In the genomic region with DNA sequence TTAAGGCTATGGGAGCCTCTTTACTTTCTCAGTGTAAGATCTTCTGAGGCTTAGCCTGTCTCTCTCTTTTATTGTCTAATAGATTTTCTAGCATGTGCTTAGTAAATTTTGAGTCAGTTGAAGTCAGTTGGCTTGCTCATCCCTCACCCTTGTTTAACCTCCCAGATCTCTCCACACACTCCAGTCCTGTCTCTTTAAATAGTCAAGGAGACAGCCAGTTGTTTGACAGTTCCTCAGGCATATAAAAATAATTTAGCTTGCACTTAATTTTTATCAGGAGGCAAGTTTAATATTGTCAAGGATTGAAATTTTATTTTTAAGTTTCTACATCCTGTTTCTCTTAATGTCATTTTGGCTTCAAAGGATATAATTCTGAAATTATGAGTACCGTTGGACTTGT, we compare ENCODE assay signal across 25 mouse cellular contexts.
DNase-seq lines count a peak whose midpoint lies in the region; ATAC-seq and TF ChIP-seq lines count a peak whose summit lies in the region.
"Had no signal": no experiment of that assay in that cellular context is flagged by ENCODE, and none has a peak within 500 bp of the region (broad histone marks: within the 10 kb centered on the region; RNA-seq: fewer than 3 reads in every experiment).

No protein-coding gene starts in this region.

- TF ChIP-seq CTCF in kidney, adult 2 months (conservative IDR thresholded peaks at IDR 0.05; ENCODE audit: insufficient read depth, insufficient read length, low read depth, low read length): no peak
- TF ChIP-seq CTCF in stomach, postnatal 0 days (IDR thresholded peaks at IDR 0.05; ENCODE audit: low read depth): no peak

- TF ChIP-seq POLR2A in kidney, adult 2 months (IDR thresholded peaks at IDR 0.05; ENCODE audit: low read depth, low read length): no peak

- H3K4me2 ChIP-seq in lung, embryonic 16.5 days (ENCODE audit: low read depth, low read length): no peak overlapping the region
- H3K4me2 ChIP-seq in stomach, embryonic 16.5 days (ENCODE audit: low read depth, low read length): no peak overlapping the region
- no peak overlapping the region for H3K4me2 ChIP-seq in stomach, postnatal 0 days (replicated peaks; ENCODE audit: low read depth)
- H3K4me2 ChIP-seq: forebrain, embryonic 13.5 days; heart, embryonic 13.5 days had no signal

- H3K9me3 ChIP-seq in lung, embryonic 16.5 days (ENCODE audit: control insufficient read depth, low read length): no peaks in the 10 kb centered on the region; the same call in 1 of the 2 replicates
- H3K9me3 ChIP-seq in stomach, embryonic 16.5 days (replicated peaks; ENCODE audit: control insufficient read depth, low read length): no peaks in the 10 kb centered on the region; the same call in 1 of the 2 replicates
- H3K9me3 ChIP-seq in stomach, postnatal 0 days (ENCODE audit: control insufficient read depth, low read length): no peaks in the 10 kb centered on the region
- no peaks in the 10 kb centered on the region for H3K9me3 ChIP-seq in limb, embryonic 10.5 days (replicated peaks)
- H3K9me3 ChIP-seq: forebrain, embryonic 10.5 days; forebrain, embryonic 13.5 days; heart, embryonic 10.5 days; heart, embryonic 13.5 days had no signal

- no peak overlapping the region for H3K4me3 ChIP-seq in kidney, adult 2 months (ENCODE audit: insufficient read depth, low read depth, low read length)
- H3K4me3 ChIP-seq in lung, embryonic 16.5 days (ENCODE audit: low read length): no peak overlapping the region
- no peak overlapping the region for H3K4me3 ChIP-seq in stomach, embryonic 16.5 days (replicated peaks; ENCODE audit: low read length)
- H3K4me3 ChIP-seq in stomach, postnatal 0 days (ENCODE audit: low read depth, low read length): no peak overlapping the region
- no peak overlapping the region for H3K4me3 ChIP-seq in limb, embryonic 10.5 days
- H3K4me3 ChIP-seq: forebrain, embryonic 10.5 days; forebrain, embryonic 13.5 days; heart, adult 2 months; heart, embryonic 10.5 days; heart, embryonic 13.5 days had no signal

- WGBS in kidney, adult 2 months: 52% methylated on average over 1 of the region's 1 CpGs
- 43% methylated on average over 1 of the region's 1 CpGs for WGBS in lung, embryonic 16.5 days
- WGBS in stomach, embryonic 16.5 days: 42% methylated on average over 1 of the region's 1 CpGs
- 37% methylated on average over 1 of the region's 1 CpGs for WGBS in stomach, postnatal 0 days
- WGBS in limb, embryonic 10.5 days: 93% methylated on average over 1 of the region's 1 CpGs

- H3K4me1 ChIP-seq in kidney, adult 2 months (ENCODE audit: control insufficient read depth, insufficient read depth, low read length): no peaks in the 10 kb centered on the region
- peaks cover 10% of the 10 kb centered on the region for H3K4me1 ChIP-seq in lung, embryonic 16.5 days (replicated peaks; ENCODE audit: control insufficient read depth, insufficient read depth, low read length)
- H3K4me1 ChIP-seq in stomach, embryonic 16.5 days (ENCODE audit: control insufficient read depth, insufficient read depth, low read length): peaks cover 3% of the 10 kb centered on the region
- H3K4me1 ChIP-seq in stomach, postnatal 0 days (replicated peaks; ENCODE audit: control insufficient read depth, insufficient read depth): peaks cover 2% of the 10 kb centered on the region; the same call in 1 of the 2 replicates
- no peaks in the 10 kb centered on the region for H3K4me1 ChIP-seq in limb, embryonic 10.5 days
- H3K4me1 ChIP-seq: forebrain, embryonic 10.5 days; forebrain, embryonic 13.5 days had no signal

- H3K27me3 ChIP-seq in kidney, adult 2 months (replicated peaks; ENCODE audit: control insufficient read depth, insufficient read depth, low read length): no peaks in the 10 kb centered on the region
- 0 out of 2 replicates have a peak, but pooled peaks cover 3% of the 10 kb centered on the region for H3K27me3 ChIP-seq in lung, embryonic 16.5 days (ENCODE audit: control insufficient read depth, insufficient read depth, low read depth, low read length)
- no peaks in the 10 kb centered on the region for H3K27me3 ChIP-seq in stomach, embryonic 16.5 days (ENCODE audit: control insufficient read depth, insufficient read depth, low read length)
- no peaks in the 10 kb centered on the region for H3K27me3 ChIP-seq in stomach, postnatal 0 days (ENCODE audit: control insufficient read depth, insufficient read depth, low read length)
- H3K27me3 ChIP-seq in limb, embryonic 10.5 days (ENCODE audit: low read depth, poor library complexity, severe bottlenecking): peaks cover 5% of the 10 kb centered on the region; the same call in 1 of the 2 replicates
- H3K27me3 ChIP-seq: CH12.LX; forebrain, embryonic 13.5 days had no signal

- no peak for TF ChIP-seq EP300 in stomach, postnatal 0 days (optimal IDR thresholded peaks at IDR 0.05)

- peak; percentile 12 for DNase-seq in kidney, adult 2 months
- DNase-seq in kidney, adult 18-20 months: no peak
- no peak for DNase-seq in lung, postnatal 25 days (ENCODE audit: low spot score)
- DNase-seq in stomach, postnatal 0 days (ENCODE audit: low spot score): no peak
- no peak for DNase-seq in limb, embryonic 10.5 days (ENCODE audit: low spot score)
- DNase-seq: adrenal gland, postnatal 10 days; adrenal gland, postnatal 36 days; B cell, adult 2 months; cerebellum, adult 18-20 months; cerebellum, adult 9-10 months; cerebellum, postnatal 14 days; gastrocnemius, postnatal 10 days; gastrocnemius, postnatal 36 days; heart, adult 2 months; heart, postnatal 14 days; heart, postnatal 4 days had no signal

- no peaks in the 10 kb centered on the region for H3K36me3 ChIP-seq in kidney, adult 2 months (ENCODE audit: control insufficient read depth, insufficient read depth, low read length)
- H3K36me3 ChIP-seq in lung, embryonic 16.5 days (ENCODE audit: control insufficient read depth, insufficient read depth, low read length): no peaks in the 10 kb centered on the region
- no peaks in the 10 kb centered on the region for H3K36me3 ChIP-seq in stomach, embryonic 16.5 days (ENCODE audit: control insufficient read depth, insufficient read depth, low read length)
- H3K36me3 ChIP-seq in stomach, postnatal 0 days (ENCODE audit: control insufficient read depth, insufficient read depth, low read length): no peaks in the 10 kb centered on the region
- H3K36me3 ChIP-seq in limb, embryonic 10.5 days: no peaks in the 10 kb centered on the region
- H3K36me3 ChIP-seq: forebrain, embryonic 10.5 days; G1E; heart, embryonic 10.5 days; heart, embryonic 13.5 days had no signal

- H3K9ac ChIP-seq in lung, embryonic 16.5 days (ENCODE audit: low read length): no peak overlapping the region
- H3K9ac ChIP-seq in stomach, embryonic 16.5 days (ENCODE audit: low read length): no peak overlapping the region
- no peak overlapping the region for H3K9ac ChIP-seq in stomach, postnatal 0 days (ENCODE audit: low read length)
- H3K9ac ChIP-seq: forebrain, embryonic 13.5 days; heart, embryonic 13.5 days had no signal

- ATAC-seq in lung, embryonic 16.5 days (ENCODE audit: low read depth): peak; percentile 84
- ATAC-seq in stomach, embryonic 16.5 days (ENCODE audit: insufficient read depth, low FRiP score): no peak
- no peak for ATAC-seq in stomach, postnatal 0 days (ENCODE audit: low FRiP score, low TSS enrichment)
- ATAC-seq: forebrain, embryonic 13.5 days; Patski had no signal

- no peak overlapping the region for H3K27ac ChIP-seq in kidney, adult 2 months (ENCODE audit: insufficient read depth, low read depth, low read length)
- no peak overlapping the region for H3K27ac ChIP-seq in lung, embryonic 16.5 days (ENCODE audit: low read length)
- H3K27ac ChIP-seq in stomach, embryonic 16.5 days (ENCODE audit: low read length): peak overlapping the region; percentile 48; the same call in 1 of the 2 replicates
- no peak overlapping the region for H3K27ac ChIP-seq in stomach, postnatal 0 days (replicated peaks)
- H3K27ac ChIP-seq in limb, embryonic 10.5 days: no peak overlapping the region
- H3K27ac ChIP-seq: forebrain, embryonic 10.5 days; forebrain, embryonic 13.5 days; heart, embryonic 10.5 days; heart, embryonic 13.5 days had no signal
